Mouse (Mus musculus) limb, embryonic 14.5 days (tissue): ENCODE measurements around the gene Tmem199. TPM values are rescaled to one million over a fixed set of nuclear protein-coding genes. Genes with fewer than 3 reads are reported as not detected.

ENCODE experiments used
- ATAC-seq: fragments of 200-750 bp; cut with Nextera tagmentation; 2 replicates; pipeline ENCODE4 v1.8.0; 2017; ENCODE audit warnings: low read depth, moderate number of reproducible peaks, moderate TSS enrichment; ENCODE audit not compliant: low FRiP score
- DNase-seq: peaks from one replicate; pipeline ENCODE4 v3.0.0-alpha.2; 2015; ENCODE audit warnings: low spot score
- H3K27ac ChIP-seq: fragments of 300-500 bp; sonication (generic); replicated peaks from 2 replicates; pipeline ENCODE4 v1.5.1; 2014; ENCODE audit warnings: low read depth, mild to moderate bottlenecking, low read length, moderate library complexity, mixed read lengths
- H3K27me3 ChIP-seq: fragments of 300-500 bp; sonication (generic); 2 replicates; pipeline ENCODE4 v1.6.1; 2014; ENCODE audit warnings: low read length, mixed read lengths; ENCODE audit not compliant: control insufficient read depth, insufficient read depth
- H3K36me3 ChIP-seq: fragments of 300-500 bp; sonication (generic); 2 replicates; pipeline ENCODE4 v1.6.1; 2014; ENCODE audit warnings: mild to moderate bottlenecking, low read length, moderate library complexity, mixed read lengths; ENCODE audit not compliant: control insufficient read depth, insufficient read depth
- H3K4me1 ChIP-seq: fragments of 300-500 bp; sonication (generic); 2 replicates; pipeline ENCODE4 v1.6.1; 2014; ENCODE audit warnings: antibody characterized with exemption, low read length, mixed read lengths; ENCODE audit not compliant: control insufficient read depth, insufficient read depth
- H3K4me2 ChIP-seq: fragments of 300-500 bp; sonication (generic); replicated peaks from 2 replicates; pipeline ENCODE4 v1.6.1; 2014; ENCODE audit warnings: low read depth, mild to moderate bottlenecking, low read length, moderate library complexity; ENCODE audit not compliant: severe bottlenecking
- H3K4me3 ChIP-seq: fragments of 300-500 bp; sonication (generic); replicated peaks from 2 replicates; pipeline ENCODE4 v1.5.1; 2014; ENCODE audit warnings: low read length
- H3K9ac ChIP-seq: fragments of 300-500 bp; sonication (generic); 2 replicates; pipeline ENCODE4 v1.6.1; 2014; ENCODE audit warnings: mild to moderate bottlenecking, low read depth, low read length, moderate library complexity; ENCODE audit not compliant: severe bottlenecking
- H3K9me3 ChIP-seq: fragments of 300-500 bp; sonication (generic); 2 replicates; pipeline ENCODE4 v1.6.1; 2016; ENCODE audit warnings: low read length; ENCODE audit not compliant: control insufficient read depth
- POLR2A ChIP-seq: fragments of 200-500 bp; IDR thresholded peaks from 2 replicates; pipeline ENCODE4 v1.8.0; 2012; ENCODE audit warnings: inconsistent platforms, mild to moderate bottlenecking, moderate library complexity, borderline replicate concordance; ENCODE audit not compliant: insufficient read depth, insufficient read length; ENCODE audit errors: extremely low read depth
- WGBS: fragments of 180-500 bp; shearing (Covaris S2); extraction: QIAGEN DNeasy Blood & Tissue Kit; methylation state at CpG from one replicate; pipeline ENCODE4 v1.1.7; 2014; 5-methylcytosine and 5-hydroxymethylcytosine counted together
- polyA plus RNA-seq, 2 experiments: library from polyadenylated mRNA; depleted of rRNA in 1 of 2; stranded (reverse) in 1 of 2; unstranded in 1 of 2; fragments of >200 nt; fragmentation: Nextera tagmentation in 1 of 2; extraction: Ambion mirVana in 1 of 2; gene quantifications; 2 replicates each; pipeline versions ENCODE4 v1.2.1 to v1.2.3; 2012 to 2014

Tmem199 gene
- polyA plus RNA-seq, 2 experiments, result 39.8 to 40.1 TPM

- H3K27me3 ChIP-seq, result no peaks in the 10 kb centered on the region
- H3K9ac ChIP-seq, result no peak overlapping the region
- ATAC-seq, result no peak
- H3K36me3 ChIP-seq, result 0 out of 2 replicates have a peak, but pooled peaks cover 5% of the 10 kb centered on the region
- H3K9me3 ChIP-seq, result no peaks in the 10 kb centered on the region
- no peak for DNase-seq
- peaks cover 6% of the 10 kb centered on the region for H3K4me1 ChIP-seq
- H3K27ac ChIP-seq, result no peak overlapping the region
- WGBS, result 90% methylated on average over 10 of the region's 10 CpGs
- H3K4me3 ChIP-seq, result no peak overlapping the region
- no peak for TF ChIP-seq POLR2A
- no peak overlapping the region for H3K4me2 ChIP-seq
Measured at GRCm38 (mm10) chr11:78471326-78472103, 40.5 kb downstream of the Tmem199 start.

- Histone ChIP-seq H3K9ac (no peak overlapping the region), H3K4me3 (no peak overlapping the region), H3K4me1 (peaks cover 13% of the 10 kb centered on the region), H3K36me3 (0 out of 2 replicates have a peak, but pooled peaks cover 5% of the 10 kb centered on the region), H3K9me3 (no peaks in the 10 kb centered on the region), H3K27ac (no peak overlapping the region), H3K27me3 (no peaks in the 10 kb centered on the region), H3K4me2 (no peak overlapping the region)
- ATAC-seq, result no peak
- no peak for DNase-seq
- TF ChIP-seq POLR2A, result no peak
- 56% methylated on average over 3 of the region's 3 CpGs for WGBS
Measured at GRCm38 (mm10) chr11:78467932-78468331, 44.0 kb downstream of the Tmem199 start.

- peaks cover 13% of the 10 kb centered on the region for H3K4me1 ChIP-seq
- 81% methylated on average over 7 of the region's 7 CpGs for whole genome bisulfite sequencing
- no peaks in the 10 kb centered on the region for H3K27me3 ChIP-seq
- 0 out of 2 replicates have a peak, but pooled peaks cover 5% of the 10 kb centered on the region for H3K36me3 ChIP-seq
- no peak overlapping the region for H3K4me3 ChIP-seq
- DNase-seq (no peak), ATAC-seq (no peak)
- TF ChIP-seq POLR2A, result no peak
- H3K4me2 ChIP-seq, result no peak overlapping the region
- no peaks in the 10 kb centered on the region for H3K9me3 ChIP-seq
- no peak overlapping the region for H3K9ac ChIP-seq
- H3K27ac ChIP-seq, result no peak overlapping the region
Measured at GRCm38 (mm10) chr11:78467515-78467914, 44.5 kb downstream of the Tmem199 start.

GRCm38 (mm10) chr11:78466242-78466912 is 45.6 kb downstream of the Tmem199 start:
- peak overlapping the region; percentile 83; the same call in 1 of the 2 replicates for H3K9ac ChIP-seq
- ATAC-seq (no peak), DNase-seq (no peak)
- 67% methylated on average over 23 of the region's 23 CpGs for WGBS
- peak overlapping the region; percentile 97 for H3K27ac ChIP-seq
- peak overlapping the region; percentile 70 for H3K4me3 ChIP-seq
- 0 out of 2 replicates have a peak, but pooled peaks cover 1% of the 10 kb centered on the region for H3K36me3 ChIP-seq
- H3K9me3 ChIP-seq, result no peaks in the 10 kb centered on the region
- no peaks in the 10 kb centered on the region for H3K27me3 ChIP-seq
- peaks cover 13% of the 10 kb centered on the region for H3K4me1 ChIP-seq
- peak overlapping the region; percentile 83 for H3K4me2 ChIP-seq
- TF ChIP-seq POLR2A, result no peak

GRCm38 (mm10) chr11:78465568-78466180 is 46.3 kb downstream of the Tmem199 start, which contains the start of gene Slc46a1:
Gene Slc46a1 (plus strand): TSS chr11:78465697.
- WGBS, result under 1% methylated on average over 41 of the region's 41 CpGs

More at GRCm38 (mm10) chr11:78465568-78466180, 46.3 kb downstream of the Tmem199 start, which contains the start of gene Slc46a1:
- Histone ChIP-seq H3K27me3 (no peaks in the 10 kb centered on the region), H3K27ac (peak within 1 kb of the TSS; percentile 97), H3K4me2 (peak within 1 kb of the TSS; percentile 83), H3K9me3 (no peaks in the 10 kb centered on the region), H3K9ac (peak within 1 kb of the TSS; percentile 83), H3K36me3 (no peaks in the 10 kb centered on the region), H3K4me1 (peaks cover 13% of the 10 kb centered on the region), H3K4me3 (peak within 1 kb of the TSS; percentile 70)
- peak; percentile 95 for DNase-seq
- peak; percentile 98 for ATAC-seq
- TF ChIP-seq POLR2A, result peak; percentile 59; the same call in 1 of the 2 replicates
